Comparison of ENCODE assay signal across 11 mouse cellular contexts in the genomic region with DNA sequence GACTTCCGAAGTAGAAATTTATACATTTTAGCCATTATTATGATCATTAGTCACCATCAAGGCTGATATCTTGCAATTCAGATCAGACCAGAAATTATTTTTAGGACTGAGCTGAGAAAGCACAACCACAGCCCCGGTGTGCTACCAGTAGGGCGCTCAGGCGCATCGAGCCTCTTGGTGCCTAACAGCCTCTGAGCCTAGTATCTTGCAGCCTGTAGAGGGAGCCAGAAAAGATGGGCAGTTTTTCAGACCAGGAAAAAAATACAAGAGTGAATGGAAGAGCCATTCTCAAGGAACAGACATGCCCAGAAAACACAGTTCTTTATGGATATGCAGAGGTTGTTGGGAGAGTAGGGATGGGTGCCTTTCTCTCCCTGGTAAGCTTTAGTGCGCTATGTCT.
DNase-seq lines count a peak whose midpoint lies in the region; ATAC-seq and TF ChIP-seq lines count a peak whose summit lies in the region.
"Had no signal": no experiment of that assay in that cellular context is flagged by ENCODE, and none has a peak within 500 bp of the region (broad histone marks: within the 10 kb centered on the region; RNA-seq: fewer than 3 reads in every experiment).

No protein-coding gene starts in this region.

- no peak overlapping the region for H3K4me2 ChIP-seq in hindbrain, embryonic 16.5 days (ENCODE audit: low read length)
- no peak overlapping the region for H3K4me2 ChIP-seq in hindbrain, embryonic 12.5 days (replicated peaks)
- no peak overlapping the region for H3K4me2 ChIP-seq in liver, embryonic 14.5 days (ENCODE audit: low read depth)
- no peak overlapping the region for H3K4me2 ChIP-seq in liver, embryonic 12.5 days

- H3K9ac ChIP-seq in hindbrain, embryonic 16.5 days (ENCODE audit: low read depth, low read length), result no peak overlapping the region
- H3K9ac ChIP-seq in hindbrain, embryonic 12.5 days, result no peak overlapping the region
- H3K9ac ChIP-seq in liver, embryonic 14.5 days (replicated peaks), result no peak overlapping the region
- no peak overlapping the region for H3K9ac ChIP-seq in liver, embryonic 12.5 days

- no peak overlapping the region for H3K4me3 ChIP-seq in hindbrain, embryonic 16.5 days (ENCODE audit: low read length)
- no peak overlapping the region for H3K4me3 ChIP-seq in hindbrain, embryonic 12.5 days
- no peak overlapping the region for H3K4me3 ChIP-seq in liver, embryonic 14.5 days (ENCODE audit: insufficient read depth in 1 of 2, low read depth in 2 of 2, low read length in 2 of 2)
- H3K4me3 ChIP-seq in liver, embryonic 12.5 days, result no peak overlapping the region

- no peaks in the 10 kb centered on the region for H3K36me3 ChIP-seq in hindbrain, embryonic 16.5 days (ENCODE audit: control insufficient read depth, insufficient read depth, low read length)
- no peaks in the 10 kb centered on the region for H3K36me3 ChIP-seq in hindbrain, embryonic 12.5 days
- H3K36me3 ChIP-seq in liver, embryonic 14.5 days (replicated peaks; ENCODE audit: control insufficient read depth, insufficient read depth, low read depth), result no peaks in the 10 kb centered on the region
- H3K36me3 ChIP-seq in liver, embryonic 12.5 days, result peaks cover 13% of the 10 kb centered on the region

- peaks cover 6% of the 10 kb centered on the region; the same call in 1 of the 2 replicates for H3K4me1 ChIP-seq in hindbrain, embryonic 16.5 days (ENCODE audit: control insufficient read depth, insufficient read depth, low read depth, low read length)
- H3K4me1 ChIP-seq in hindbrain, embryonic 12.5 days, result no peaks in the 10 kb centered on the region
- peaks cover 0 to 5% of the 10 kb centered on the region in 2 experiments; a peak in 1 of 4 replicates for H3K4me1 ChIP-seq in liver, embryonic 14.5 days (replicated peaks; ENCODE audit: control insufficient read depth in 2 of 2, insufficient read depth in 2 of 2, low read length in 1 of 2)
- H3K4me1 ChIP-seq in liver, embryonic 12.5 days, result peaks cover 13% of the 10 kb centered on the region

- H3K27ac ChIP-seq in hindbrain, embryonic 16.5 days (ENCODE audit: low read depth, low read length), result no peak overlapping the region
- H3K27ac ChIP-seq in hindbrain, embryonic 12.5 days, result no peak overlapping the region
- no peak overlapping the region for H3K27ac ChIP-seq in liver, embryonic 14.5 days
- H3K27ac ChIP-seq in liver, embryonic 12.5 days, result no peak overlapping the region
- H3K27ac ChIP-seq: macrophage had no signal

- WGBS in hindbrain, embryonic 16.5 days, result 78% methylated on average over 6 of the region's 6 CpGs
- 83% methylated on average over 6 of the region's 6 CpGs for WGBS in hindbrain, embryonic 12.5 days
- 71% methylated on average over 6 of the region's 6 CpGs for WGBS in liver, embryonic 14.5 days (ENCODE audit: insufficient replicate concordance)
- WGBS in liver, embryonic 12.5 days (ENCODE audit: insufficient replicate concordance), result 80% methylated on average over 6 of the region's 6 CpGs

- no peaks in the 10 kb centered on the region for H3K27me3 ChIP-seq in hindbrain, embryonic 16.5 days (replicated peaks; ENCODE audit: control insufficient read depth, insufficient read depth, low read length)
- no peaks in the 10 kb centered on the region for H3K27me3 ChIP-seq in hindbrain, embryonic 12.5 days
- no peaks in the 10 kb centered on the region for H3K27me3 ChIP-seq in liver, embryonic 14.5 days (ENCODE audit: control insufficient read depth, insufficient read depth, low read length)
- H3K27me3 ChIP-seq in liver, embryonic 12.5 days (replicated peaks), result no peaks in the 10 kb centered on the region

- DNase-seq in liver, embryonic 14.5 days (ENCODE audit: low read depth in 3 of 3, low spot score in 3 of 3), result no peak
- peak; percentile 62 for DNase-seq in ES-CJ7 (ENCODE audit: low read depth, low spot score)
- DNase-seq in T-cell, adult 2 months (ENCODE audit: low spot score), result no peak
- DNase-seq in right cerebral cortex, adult 2 months (ENCODE audit: low spot score in 2 of 2), result no peak
- DNase-seq: adrenal gland, postnatal 36 days; cerebellum, adult 8-10 months had no signal

- no peaks in the 10 kb centered on the region for H3K9me3 ChIP-seq in hindbrain, embryonic 16.5 days (ENCODE audit: control insufficient read depth, low read length)
- H3K9me3 ChIP-seq in hindbrain, embryonic 12.5 days (replicated peaks), result no peaks in the 10 kb centered on the region
- H3K9me3 ChIP-seq in liver, embryonic 14.5 days (ENCODE audit: control insufficient read depth, low read length), result no peaks in the 10 kb centered on the region
- H3K9me3 ChIP-seq in liver, embryonic 12.5 days (replicated peaks), result no peaks in the 10 kb centered on the region

- no peak for TF ChIP-seq EP300 in liver, embryonic 14.5 days (IDR thresholded peaks at IDR 0.05; ENCODE audit: low read depth)

- peak; percentile 43 for TF ChIP-seq CTCF in liver, embryonic 14.5 days (IDR thresholded peaks at IDR 0.05; ENCODE audit: low read depth)

- ATAC-seq in hindbrain, embryonic 16.5 days, result peak; percentile 49; the same call in 1 of the 2 replicates
- ATAC-seq in hindbrain, embryonic 12.5 days (ENCODE audit: low FRiP score), result no peak
- ATAC-seq in liver, embryonic 14.5 days (ENCODE audit: insufficient read depth), result no peak
- no peak for ATAC-seq in liver, embryonic 12.5 days
- ATAC-seq in megakaryocyte-erythroid progenitor cell, adult 5-6 weeks (replicated peaks; ENCODE audit: low FRiP score, low TSS enrichment, poor library complexity, severe bottlenecking), result peak; percentile 62; the same call in 1 of the 2 replicates

Comparison
In these comparisons a context has a peak if more than half of its experiments do, and no peak if none do; other contexts are left out.
1. ATAC-seq: peak in hindbrain, embryonic 16.5 days (single experiment) and megakaryocyte-erythroid progenitor cell, adult 5-6 weeks (single experiment); none in hindbrain, embryonic 12.5 days (single experiment), liver, embryonic 14.5 days (single experiment) and liver, embryonic 12.5 days (single experiment).